Mouse (Mus musculus): Measurements from ENCODE around the gene Letmd1. TPM values are rescaled to one million over a fixed set of nuclear protein-coding genes. Genes with fewer than 3 reads are reported as not detected.
"Not testable (repeated sequence)": the region's sequence is repeated elsewhere in the genome, so short reads cannot be mapped to it uniquely, and the experiment has no call there.

Letmd1 gene
- total RNA-seq (2021), result 10 to 100 TPM; 60.0 to 63.0 TPM

DNA sequence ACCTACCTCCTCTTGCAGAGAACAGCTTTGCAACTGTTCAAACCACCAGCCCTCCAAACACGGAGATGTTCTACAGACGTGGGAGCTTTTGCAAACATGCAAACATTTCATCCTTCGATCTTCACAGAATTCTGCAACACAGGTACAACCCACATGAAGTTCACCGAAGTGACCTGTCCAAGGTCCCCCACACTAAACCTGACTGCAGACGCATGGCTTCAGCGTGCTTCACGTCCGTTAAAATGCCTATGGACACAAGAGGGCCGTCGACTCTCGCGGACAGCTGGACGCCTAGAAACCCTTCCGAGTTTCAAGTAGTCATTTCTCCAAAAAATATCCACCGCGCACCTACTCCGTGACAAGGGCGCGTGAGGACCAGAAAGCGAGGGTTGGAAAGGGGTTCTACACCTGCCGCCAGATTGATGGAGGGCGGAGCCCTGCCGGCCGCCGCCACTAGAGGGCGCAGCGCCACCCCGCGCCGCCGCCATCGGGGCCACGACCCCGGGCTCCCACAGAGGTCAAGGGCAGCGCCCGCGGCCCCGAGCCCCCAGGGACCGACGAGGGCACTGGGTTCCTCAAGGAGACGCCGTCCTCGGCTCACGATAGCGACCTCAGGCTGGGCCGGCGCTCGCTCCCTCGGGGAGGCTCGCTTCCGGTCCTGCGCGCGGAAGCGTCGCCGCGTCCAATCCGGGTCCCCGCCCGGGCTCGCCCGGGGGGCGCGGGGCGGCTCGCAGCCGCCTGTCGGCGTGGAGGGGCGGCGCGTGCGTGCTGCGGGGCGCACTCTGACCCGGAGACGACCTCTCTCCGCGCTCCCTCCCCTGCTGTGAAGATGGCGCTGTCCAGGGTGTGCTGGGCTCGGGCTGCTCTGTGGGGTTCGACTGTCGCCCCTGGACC, at the start of gene Letmd1:
Gene Letmd1, plus strand, starts transcription at position 729 of the 894 bp plus-strand sequence.
- peak; percentile 90 to 91 for DNase-seq

DNA sequence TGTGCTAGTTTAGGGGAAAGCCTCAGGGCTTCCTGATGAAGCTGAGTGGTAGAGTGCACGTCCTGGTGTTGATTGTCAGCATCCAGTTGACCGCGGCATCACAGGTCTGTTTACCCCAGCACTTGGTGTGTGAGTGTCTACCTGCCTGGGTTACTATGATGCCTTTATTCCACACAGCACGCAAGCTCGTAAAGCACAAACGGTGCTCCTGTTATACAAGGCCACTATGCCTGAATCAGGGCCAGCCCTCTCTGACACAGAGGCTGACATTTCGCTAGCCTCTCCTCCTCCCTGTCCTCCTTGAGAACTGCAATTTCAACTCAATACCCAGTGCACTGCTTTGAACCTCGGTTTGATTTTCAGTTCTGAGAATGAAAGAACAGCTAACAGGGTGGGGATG, 49.5 kb upstream of the Letmd1 start:
- no peak for DNase-seq

DNA sequence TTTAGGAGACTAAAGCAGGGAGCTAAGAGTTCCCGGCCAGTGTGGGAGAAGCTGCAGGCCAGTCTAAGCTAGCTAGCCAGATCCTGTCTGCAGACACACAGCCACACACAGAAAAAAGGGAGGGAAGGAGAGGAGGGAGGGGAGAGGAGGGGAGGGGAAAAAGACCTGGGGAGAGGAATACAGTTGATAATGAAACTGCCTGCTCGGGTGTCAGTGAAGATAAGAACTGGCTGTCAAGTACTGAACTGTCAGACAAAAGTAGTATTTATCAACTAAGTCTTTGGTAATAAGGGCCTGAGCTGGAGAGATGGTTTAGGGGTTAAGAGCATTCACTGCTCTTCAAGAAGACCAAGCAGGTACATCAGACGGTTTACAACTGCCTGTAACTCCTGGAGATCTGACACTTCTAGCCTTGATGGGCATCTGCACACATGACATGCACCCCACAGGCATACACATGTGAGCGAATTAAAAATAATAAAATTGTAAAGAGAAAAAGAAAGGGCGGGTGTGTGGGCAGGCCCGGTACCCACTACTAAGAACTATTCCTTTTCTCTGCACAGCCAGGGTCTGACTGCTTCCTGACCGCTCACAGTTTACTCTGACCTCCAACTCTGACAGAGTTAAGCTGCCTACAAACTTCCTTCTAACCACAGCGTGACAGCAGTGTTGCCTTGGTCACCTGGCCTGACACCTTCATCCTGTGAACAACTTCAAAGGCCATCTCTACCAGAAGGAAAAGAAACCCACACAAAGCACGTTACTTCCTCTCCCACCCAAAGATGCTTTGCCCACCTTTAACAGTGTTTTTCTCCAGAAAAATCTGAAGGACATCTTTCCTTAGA, 48.7 kb upstream of the Letmd1 start:
- DNase-seq, result no peak

DNA sequence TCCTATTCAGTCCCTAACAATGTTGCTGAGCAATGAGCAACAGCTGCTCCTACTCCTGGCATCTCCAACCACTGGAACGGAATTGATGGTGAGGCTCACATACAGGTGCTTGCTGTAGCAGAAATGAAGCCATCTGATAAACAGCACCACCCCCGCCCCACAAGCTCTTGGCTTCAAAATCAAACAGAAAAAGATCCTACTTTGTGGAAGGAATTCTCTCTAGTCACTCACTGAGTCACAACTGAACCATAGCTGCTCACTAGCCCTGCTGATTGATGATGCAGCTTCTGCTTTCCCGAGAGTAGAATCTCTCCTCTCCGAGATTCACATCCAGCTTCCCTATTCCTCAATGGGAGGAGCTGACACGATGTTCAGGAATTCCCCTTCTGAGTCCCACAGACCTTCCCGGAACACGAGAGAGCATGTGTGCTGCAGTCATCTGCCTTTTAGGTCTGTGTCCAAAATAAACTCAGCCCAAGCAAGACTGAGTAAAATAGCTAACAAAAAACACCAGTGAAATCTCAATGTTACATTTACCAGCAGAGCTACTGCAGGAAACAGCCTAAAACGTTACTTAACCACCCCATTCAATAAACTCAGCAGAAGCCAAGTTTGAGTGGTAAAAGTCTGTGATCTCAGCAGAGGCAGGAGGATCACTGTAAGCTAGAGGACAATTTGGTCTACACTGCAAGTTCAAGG, 47.6 kb upstream of the Letmd1 start:
- DNase-seq, result no peak

DNA sequence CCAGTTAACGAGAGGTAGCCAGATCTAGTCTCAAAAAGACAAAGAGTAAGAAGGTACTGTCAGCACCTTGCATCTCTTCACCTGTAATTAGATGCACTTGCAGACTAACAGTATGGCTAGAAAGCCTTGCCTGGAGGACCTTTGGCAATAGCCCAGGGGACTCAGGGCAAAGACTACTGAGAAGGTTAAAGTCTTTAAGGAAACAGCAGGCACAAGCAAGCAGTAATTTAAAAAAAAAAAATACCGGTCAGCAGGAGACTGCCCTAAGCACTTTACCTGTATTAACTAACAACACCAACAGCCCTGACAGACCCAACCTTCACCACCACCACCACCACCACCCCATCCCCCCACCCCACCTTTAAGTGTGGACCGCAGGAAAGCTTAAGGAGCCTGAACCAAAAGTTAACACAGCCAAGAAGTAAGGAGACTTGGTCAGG, 47.0 kb upstream of the Letmd1 start, which contains the start of gene Gm5475:
Gene Gm5475, plus strand, starts transcription at position 390 of the 440 bp plus-strand sequence.
- not testable (repeated sequence) for DNase-seq

DNA sequence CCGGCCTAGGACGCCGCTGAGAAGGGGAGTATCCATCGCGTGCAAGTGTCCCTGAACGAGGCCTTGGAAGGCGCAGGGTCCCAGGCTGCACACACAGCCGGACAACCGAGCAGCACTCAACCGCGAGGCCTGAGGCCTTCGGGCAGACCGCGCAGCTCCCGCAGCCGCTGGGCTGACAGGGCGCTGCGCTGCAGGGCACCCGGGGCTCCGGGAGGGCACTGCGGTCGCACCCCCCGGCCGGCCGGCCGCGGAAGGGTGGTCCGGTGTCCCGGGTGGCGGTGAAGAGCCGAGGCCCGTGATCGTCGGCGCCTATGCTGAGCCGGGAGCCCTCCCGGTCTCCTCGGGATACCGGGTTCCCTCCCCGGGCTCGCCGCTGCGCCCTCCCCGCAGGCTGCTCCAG, 46.3 kb upstream of the Letmd1 start:
- DNase-seq, result no peak

DNA sequence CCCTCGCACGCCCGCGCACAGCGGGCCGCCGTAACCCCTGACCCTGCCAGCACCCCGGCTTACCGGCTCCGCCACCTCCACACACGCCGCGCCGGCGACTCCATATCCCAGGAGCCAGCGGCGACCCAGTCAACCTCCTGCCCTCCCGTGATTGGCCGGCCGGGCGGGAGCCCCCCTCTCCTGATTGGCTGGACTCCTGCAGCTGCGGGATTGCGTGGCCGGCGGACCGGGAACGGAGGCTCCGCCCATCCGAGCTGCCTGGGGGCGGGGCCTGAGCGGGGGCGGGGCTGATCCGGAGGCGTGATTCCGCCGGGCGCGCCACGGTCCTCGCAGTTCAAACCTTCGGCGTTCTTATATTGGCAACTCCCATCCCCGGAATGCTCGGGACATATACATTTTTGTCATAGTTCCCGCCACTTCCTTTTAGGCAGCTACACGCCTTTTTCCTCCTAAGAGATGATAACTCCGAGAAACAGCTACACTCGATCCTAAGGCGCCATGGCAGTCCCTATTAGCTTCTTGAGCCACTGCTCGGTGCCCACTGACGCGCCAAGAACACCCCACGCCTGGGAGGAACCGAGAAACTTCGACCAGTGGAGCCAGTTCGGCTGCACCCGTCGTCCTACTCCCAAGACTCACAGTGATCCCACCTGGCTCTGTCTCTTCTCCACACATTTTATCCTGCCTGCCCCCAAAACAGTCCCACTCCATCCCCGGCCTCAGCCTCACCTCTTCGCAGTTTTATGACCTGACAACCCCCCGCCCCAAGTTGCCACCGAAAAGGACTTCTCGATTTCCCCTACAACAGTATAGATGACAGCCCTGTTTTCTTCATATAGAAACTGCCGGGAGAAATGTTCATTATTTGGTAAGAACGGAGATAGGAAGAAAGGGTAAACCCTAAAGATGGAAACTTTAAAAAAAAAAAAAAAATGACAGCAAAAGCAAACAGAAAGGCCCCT, 45.6 kb upstream of the Letmd1 start:
- DNase-seq, result peak; percentile 96

DNA sequence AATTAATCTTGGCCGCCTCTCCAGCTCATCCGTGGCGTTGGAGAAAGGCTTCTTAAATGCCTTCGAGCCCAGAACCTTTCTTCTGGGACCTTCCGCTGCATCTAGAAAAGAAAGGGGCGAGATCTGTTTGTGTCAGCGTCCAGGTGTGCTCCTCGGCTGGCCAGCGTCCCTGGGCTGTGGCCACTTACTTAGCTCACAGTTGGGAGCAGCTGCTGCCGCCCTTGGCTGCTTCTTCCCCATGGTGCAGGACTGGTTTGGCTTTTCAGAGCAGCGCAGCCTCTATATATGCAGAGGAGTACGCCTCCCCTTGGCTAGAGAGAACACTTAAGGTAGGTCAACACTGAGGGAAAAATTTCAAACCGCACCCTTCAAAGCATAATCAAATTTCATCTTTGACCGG, 44.9 kb upstream of the Letmd1 start:
- no peak for DNase-seq

DNA sequence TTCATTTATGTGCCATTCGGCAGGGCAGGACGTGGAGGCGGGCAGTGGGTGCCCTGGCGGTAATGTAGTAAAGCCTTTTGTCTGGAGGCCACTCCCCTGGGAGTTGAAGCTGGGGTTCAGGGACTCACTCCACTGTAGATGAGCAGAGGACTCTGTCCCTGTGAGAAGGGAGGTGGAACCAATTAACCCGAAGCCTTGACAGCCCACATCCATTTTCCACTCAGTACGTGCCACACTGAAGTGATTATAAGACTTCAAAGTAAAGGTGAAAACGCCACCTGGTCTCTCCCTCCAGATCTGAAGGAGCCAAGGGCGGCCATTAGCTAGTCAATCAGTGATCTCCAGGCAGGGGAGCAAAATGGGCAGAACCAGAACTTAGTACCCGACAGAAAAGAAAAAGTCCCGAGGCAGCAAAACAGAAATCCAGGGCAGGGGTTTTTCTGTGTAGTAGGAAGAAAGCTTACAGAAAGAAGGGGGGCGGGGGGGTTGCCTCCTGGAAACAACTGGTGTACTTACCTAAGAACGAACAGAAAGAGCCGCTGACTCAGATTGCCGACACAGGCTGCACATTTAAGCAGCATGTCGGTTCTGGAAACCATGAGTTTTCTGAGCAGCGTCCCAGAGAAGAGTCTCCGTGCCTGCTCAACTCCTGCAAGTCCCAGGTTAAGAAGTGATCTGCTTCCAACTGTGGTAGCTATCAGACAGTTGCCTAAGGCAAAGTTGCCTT, 44.3 kb upstream of the Letmd1 start, which contains the start of gene Slc11a2:
Gene Slc11a2, minus strand, starts transcription at position 677 of the 727 bp plus-strand sequence.
- no peak for DNase-seq

DNA sequence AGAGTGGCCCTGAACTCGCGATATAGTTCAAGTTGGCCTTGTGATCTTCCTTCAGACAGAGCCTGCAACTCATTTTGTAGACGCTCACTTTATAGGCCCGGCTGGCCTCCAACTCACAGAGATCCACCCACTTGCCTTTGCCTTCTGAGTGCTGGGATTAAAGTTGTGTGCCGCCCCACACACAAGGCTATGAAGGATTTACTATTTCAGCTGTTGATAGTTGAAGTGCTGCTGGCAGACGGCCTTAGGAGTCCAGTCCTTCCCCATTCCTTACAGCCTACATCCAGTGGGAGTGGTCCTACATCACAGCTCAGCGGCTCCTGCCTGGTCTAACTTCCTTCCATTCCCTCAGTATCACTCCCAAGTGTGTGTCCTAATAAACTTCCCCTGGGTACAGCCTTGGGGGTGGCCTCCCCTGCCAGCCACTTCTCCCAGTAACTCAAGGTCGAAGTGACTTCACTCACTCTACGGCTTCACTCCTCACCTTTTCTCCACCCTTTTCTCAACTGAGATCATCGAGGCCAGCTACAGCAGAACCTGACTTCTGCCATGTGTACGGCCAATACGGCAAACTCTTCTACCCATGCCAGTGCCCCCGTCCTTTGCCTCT, 40.4 kb upstream of the Letmd1 start:
- DNase-seq, result no peak

DNA sequence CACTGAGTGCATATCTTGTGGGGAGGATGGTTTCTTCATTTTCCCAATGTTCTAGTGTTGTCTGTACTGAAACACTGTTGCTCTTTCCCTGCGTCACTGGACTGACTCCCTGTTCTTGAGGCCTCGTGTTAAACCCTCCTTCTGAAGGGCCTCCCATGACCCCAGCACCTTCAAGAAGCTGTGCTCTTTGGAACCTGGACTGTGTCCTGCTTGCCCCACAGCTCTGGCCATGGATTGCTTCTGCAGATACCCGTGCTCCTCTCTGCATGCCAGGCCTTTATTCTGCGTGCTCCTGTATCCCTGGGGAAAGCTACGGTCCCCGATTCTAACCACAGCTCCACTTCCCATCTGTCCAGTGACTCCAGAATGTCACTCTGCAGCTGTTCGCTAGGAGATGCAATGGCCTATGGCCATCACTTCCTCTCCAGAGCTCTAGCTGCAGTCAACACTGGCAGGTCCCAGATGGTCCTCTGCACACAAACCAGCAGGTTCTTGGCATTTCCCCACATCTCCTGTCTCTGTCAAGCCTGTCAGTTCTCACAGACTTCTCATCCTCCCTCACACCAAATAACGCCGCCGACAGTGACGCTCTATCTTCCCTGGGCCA, 38.8 kb upstream of the Letmd1 start:
- DNase-seq, result peak in 1 of 2 experiments; percentile 24

DNA sequence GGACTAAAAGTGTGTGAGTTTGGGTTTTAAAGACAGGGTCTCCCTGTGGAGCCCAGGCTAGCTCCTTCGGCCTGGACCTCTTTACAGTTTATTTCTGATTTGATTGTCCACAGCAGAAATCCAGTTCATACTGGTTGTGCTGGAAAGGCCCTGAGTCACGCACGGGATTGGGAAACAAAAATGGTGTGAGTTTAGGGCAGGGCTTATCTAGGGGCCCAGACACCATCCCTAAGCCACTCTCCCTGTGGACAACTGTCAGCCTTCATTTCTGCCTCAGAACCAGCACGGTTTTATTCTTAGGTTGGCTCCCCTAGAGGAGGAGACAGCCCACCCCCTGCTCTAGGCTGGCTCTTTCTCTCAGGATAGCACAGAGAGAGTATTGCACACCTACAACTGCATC, 35.6 kb upstream of the Letmd1 start:
- DNase-seq, result no peak

DNA sequence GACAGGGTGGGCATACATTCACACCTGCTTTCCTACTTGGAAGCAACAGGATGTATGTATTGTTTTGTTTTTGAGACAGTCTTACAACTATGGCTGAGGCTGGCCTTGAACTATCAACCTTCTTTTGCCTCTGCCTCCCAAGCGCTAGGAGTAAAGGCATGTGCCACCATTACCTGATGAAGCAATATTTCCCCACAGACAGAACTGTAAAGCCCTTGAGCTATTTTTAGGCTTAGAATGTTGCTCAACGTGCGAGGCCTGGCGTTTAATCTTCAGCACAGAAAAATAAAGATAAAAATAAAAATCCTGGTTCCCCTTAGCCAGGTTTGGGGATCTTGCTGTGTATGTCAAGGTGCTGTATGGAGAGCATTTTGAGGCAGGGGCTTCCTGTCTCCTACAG, 32.7 kb upstream of the Letmd1 start:
- DNase-seq, result no peak

DNA sequence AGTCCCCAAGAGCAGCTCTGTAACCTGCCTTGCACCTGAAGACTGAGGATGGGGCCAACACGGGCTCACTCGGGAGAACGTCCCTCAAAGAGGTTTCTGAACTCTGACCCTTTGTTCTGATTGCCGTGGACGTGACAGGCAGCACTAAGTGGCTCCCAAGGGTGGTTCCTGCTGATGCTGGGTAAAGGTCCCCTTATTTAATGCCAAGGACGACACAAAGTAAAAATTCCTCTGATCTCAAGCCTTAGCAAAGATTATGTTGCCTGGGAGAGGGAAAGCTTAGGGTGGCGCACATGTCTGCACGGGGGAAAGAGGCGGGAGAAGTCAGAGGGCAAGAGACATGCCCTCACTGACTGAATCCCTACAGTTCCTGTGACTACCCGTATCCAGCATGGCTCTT, 32.3 kb upstream of the Letmd1 start:
- no peak for DNase-seq

DNA sequence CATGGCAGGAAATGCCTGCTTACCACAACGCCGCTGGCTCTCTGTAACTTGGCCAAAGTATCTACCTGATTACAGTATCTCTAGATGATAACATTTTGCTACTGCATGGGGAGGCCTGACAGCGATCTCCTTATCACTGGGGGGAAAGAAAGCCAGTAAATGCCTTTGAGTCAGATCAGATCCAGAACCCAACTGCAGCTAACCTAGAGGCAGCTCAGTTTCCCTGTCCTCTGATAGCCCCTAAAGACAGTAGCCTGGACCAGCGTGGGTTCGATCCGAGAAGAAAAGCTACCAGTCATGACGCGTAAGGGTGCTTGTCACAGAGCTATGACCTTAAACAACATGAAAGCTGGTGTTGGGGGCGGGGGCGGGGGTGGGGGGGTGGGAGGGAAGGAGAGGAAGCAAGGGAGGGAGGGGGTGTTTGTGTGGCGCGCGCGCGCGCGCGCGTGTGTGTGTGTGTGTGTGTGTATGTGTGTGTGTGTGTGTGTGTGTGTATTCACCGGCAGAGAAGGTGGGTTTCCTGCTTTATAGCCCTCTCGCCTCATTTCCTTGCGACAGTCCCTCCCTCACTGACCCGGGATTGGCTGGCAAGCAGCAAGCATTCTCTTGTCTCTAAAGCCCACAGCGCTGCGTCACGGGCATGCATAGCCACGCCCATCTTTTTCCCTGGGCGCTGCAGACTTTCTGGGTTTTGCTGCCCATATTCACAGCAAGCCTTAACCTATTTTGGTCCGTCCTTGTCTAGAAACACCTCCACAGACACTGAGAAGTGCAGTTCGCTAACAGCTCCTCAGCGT, 25.5 kb upstream of the Letmd1 start:
- DNase-seq, result peak; percentile 66 to 76

DNA sequence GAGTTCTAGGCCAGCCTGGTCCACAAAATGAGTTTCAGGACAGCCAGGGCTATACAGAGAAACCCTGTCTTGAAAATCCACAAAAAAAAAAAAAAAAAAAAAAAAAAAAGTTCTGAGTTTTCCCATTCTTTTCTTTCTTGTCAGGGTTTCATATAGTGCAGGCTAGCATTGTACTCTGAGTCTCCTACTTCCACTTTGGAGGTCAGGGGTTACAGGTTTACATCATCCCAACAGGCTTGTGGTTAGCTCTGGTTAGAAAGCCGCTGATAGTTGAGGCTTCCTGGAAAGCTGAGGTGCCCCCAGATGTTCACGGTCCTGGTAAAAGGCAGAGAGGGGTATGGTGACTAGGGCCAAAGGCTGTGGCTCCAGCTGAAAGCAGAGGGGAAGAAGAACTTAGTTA, 21.9 kb upstream of the Letmd1 start:
- no peak for DNase-seq

DNA sequence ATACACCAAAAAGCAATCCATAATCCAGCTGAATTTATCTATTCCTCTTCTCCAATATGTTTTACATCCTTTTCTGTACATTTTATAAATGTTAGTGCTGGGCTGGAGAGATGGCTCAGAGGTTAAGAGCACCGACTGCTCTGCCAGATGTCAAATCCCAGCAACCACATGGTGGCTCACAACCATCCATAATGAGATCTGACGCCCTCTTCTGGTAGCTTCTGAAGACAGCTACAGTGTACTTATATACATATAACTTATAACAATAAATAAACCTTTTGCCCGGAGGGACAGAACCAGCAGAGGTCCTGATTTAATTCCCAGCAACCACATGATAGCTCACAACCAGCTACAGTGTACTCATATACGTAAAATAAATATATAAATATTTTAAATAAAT, 20.3 kb upstream of the Letmd1 start:
- DNase-seq, result no peak

DNA sequence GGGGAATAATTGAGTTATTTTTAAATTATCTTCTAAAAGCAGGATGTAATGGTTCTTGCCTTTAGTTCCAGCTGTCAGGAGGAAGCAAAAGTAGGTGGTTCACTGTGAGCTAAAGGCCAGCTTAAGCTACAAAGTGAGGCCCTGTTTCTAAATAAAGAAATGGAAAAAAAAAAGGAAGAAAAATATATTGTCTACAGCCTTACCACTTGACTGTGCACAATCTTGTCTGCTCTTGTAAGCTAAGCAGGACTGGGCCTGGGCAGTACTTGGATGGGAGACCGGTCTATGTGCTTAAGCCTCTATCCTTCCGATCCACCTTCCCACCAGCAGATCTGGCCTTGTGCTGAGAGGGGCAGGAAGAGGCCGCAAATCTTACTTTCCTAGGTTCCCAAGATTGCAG, 19.3 kb upstream of the Letmd1 start:
- no peak for DNase-seq

DNA sequence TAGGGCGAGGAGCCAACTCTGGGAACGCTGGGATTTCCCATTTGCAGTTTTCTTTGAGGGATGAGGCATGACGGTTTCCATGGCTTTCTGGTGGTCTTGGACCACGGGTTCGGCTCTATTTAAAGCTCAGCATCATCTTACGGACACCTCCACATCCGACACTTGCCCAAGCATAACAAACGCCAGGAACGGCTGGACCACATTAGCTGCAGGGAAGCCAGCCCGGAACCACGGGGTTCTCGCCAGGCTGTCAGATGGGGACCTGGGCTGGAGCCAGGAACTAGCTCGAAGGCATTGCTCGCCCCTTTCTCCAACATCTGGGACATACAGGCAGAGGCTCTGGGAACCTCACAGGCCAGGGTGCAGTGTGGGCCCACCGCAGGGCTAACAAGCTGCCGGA, 17.6 kb upstream of the Letmd1 start:
- DNase-seq, result peak in 1 of 2 experiments; percentile 56

Data from layer of hippocampus, postnatal 36 days (tissue).